Mouse (Mus musculus): ENCODE results near the gene Efhd2.

The Efhd2 gene

GRCm38 (mm10) chr4:141874601-141875460 lies at the start of gene Efhd2:
Efhd2 (minus strand) TSS chr4:141874920.
- peak; percentile 90 for DNase-seq

DNA sequence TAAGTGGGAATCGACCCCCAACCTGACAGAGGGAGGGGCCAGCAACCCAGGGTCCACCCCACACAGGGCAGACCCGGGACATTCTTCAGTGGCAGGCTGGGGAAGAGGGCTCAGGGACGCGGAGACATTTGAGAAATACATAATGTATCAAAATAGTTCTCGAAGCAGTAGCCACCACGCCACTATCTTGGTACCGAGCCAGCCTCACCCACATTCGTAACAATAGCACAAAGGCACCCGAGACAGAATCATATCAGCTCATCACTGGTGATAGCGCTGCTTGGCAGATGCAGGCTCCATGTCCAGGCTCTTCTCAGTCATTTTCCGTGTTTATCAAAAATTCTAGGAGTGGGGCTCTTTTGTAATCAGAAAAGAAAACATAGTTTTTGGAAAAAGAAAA lies 49.2 kb upstream of the Efhd2 start:
- DNase-seq, result no peak

DNA sequence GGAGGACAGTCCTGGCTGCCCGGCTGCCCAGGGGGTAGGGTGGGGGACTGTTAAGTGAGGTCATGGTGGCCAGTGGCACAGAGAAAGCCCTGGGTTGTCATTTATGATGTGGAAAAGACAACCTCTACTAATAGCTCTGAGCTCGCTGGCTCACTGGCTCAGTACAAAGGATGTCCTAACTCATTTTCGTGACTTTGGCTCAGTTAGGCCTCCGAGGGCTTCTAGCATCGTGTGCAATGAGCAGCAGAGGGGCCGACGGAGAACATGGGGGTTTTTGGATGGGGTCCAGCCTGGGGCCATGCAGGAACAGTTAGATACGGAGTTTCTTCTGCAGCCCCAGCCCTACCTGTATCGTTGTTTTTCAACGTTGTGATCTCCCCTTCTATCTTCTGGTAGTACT lies 45.7 kb upstream of the Efhd2 start:
- DNase-seq, result no peak

DNA sequence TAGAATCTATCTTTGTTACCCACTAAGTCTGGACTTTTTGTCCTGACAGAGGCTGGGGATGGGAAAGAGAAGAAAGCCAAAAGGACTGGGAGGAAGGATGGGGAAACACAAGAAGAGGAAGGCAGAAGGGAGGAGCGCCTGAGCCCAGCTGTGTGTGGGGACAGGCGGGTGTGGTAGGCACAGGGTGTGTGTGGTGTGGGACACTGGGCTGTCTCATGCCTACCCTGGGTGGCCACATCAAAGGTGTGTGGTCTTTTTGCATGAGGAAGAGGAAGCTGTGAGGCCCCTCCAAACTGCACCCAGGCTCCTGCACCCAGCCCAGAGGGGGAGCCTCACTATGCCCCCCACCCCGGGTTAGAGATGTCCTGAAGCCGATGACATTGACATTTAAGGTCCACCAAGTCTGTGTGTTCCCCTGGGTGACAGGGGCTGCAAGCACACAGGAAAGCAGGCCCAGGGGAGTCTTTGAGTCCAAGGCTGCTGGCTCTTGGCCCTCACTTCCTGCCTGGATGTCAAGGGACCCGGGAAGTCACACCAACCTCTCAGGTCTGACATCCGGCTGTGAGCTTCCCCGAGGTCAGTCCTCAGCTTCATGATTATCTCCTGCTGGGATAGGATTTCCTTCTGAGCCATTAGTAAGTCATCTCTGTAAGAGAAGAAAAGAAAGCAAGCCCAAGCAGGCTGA lies 43.2 kb upstream of the Efhd2 start:
- peak; percentile 35 for DNase-seq

DNA sequence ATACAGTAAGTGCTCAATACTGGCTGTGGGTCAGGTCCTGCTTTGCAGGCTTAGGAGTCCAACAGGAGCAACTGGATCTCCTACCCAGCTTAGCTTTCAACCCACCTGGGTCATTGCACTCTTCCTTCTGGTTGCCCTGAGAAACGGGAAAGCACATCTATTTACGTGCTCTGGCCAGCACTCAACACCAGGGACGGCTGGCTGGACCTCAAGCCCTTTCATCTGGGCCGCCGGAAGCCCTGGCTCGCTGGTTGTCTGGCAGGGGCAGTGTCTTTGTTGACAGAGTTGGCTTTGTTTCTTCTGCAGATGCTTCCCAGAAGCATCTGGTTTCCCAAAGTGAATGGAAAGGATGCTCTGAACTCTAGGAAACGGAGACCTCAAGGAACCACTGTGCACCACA lies 39.3 kb upstream of the Efhd2 start:
- DNase-seq, result peak; percentile 77

GRCm38 (mm10) chr4:141913201-141913993 lies 38.7 kb upstream of the Efhd2 start:
- DNase-seq, result peak; percentile 81

DNA sequence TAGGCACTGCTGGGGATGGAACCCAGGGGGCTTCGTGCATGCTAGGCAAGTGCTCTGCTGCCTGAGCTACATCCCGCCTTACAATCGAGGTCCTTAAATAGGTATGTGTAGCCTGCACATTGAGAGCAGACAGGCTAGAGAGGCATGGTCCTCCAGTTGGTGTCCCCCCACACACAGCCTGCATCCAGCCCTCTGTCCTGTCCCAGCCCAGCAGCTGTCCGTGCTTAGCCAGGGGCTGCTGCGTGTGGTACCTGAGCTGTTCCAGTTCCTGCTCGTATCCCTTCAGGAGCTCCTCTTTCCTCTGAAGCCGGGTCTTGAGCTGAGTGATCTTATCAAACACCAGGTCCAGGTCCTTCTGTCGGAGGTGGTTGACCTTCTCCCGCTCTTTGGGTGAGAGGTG lies 30.0 kb upstream of the Efhd2 start:
- no peak for DNase-seq

GRCm38 (mm10) chr4:141902479-141902858 lies 27.7 kb upstream of the Efhd2 start:
- DNase-seq, result no peak

GRCm38 (mm10) chr4:141901711-141902478 lies 27.2 kb upstream of the Efhd2 start:
- no peak for DNase-seq

DNA sequence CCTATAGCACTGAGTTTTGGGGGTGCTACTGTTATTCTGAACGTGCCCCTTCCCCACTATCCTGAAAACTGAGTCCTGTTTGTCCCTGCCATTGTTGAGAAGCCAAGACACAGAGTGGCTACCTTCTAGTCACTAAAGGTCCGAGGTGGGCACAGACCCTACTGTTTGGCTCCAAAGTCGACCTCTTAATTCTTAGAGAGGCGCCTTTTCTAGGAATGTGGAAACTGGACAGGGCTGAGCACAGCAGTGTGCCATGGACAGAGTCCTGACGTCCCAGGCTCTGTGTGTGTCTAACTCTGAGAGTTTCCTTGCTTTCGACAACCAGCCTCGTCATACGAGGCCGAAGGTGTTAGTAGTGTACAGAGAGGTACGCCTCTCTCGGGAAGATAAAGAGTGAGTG lies 25.7 kb upstream of the Efhd2 start:
- no peak for DNase-seq

DNA sequence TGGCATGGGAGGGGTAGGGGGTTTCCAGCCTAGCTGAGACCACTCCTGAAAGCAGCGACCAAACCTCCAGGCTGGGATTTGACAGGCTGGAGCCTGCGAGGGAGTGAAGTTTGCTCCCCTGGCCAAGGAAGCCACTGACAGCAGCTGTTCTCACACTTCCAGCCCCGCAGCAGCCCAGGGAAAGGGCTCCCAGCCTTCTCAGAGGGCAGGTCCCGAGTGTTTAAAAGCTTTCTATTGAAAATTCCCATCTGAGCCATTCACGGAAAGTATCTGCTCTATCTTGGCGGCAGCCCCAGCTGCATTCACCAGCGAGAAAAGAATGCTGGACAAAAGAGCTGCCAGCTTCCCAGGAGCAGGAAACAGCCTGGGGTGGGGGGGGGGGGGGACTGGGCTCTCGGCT lies 25.2 kb upstream of the Efhd2 start:
- peak; percentile 63 for DNase-seq

DNA sequence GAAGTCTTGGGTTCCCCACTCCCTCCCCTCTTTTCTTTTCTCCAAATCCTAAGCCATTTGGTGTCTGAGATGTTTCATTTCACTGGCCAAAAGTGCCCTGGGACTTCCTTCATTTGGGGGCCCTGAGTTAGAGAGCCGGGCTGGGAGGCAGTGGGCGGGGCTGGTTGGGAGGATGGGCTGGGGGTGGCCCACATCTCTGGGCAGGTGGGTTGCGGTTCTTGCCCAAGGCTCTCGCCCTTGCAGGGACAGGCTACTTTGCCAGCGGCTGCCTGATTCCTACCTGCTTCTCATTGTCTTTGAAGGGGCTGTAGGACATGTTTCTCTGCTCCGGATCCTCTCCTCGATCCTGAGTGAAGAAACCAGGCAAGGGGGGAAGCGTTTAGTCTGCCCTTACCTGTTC lies 24.2 kb upstream of the Efhd2 start:
- no peak for DNase-seq

DNA sequence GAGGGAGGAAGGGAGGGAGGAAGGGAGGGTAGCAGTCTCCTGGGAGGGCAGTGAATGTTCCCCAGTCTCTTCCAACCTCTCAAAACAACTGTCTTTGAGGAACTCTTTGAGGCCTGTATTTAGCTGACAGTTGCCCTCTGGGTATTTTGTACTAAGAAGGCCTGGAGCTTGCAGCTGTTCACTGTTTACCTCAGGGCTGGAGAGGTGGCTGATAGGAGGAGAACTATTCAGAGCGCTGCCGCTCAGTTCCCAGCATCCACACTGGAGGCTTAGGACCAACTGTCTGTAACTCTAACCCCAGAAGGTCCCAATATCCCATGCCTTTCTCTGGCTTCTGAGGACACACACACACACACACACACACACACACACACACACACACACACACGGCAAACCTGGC lies 23.1 kb upstream of the Efhd2 start:
- DNase-seq, result no peak

DNA sequence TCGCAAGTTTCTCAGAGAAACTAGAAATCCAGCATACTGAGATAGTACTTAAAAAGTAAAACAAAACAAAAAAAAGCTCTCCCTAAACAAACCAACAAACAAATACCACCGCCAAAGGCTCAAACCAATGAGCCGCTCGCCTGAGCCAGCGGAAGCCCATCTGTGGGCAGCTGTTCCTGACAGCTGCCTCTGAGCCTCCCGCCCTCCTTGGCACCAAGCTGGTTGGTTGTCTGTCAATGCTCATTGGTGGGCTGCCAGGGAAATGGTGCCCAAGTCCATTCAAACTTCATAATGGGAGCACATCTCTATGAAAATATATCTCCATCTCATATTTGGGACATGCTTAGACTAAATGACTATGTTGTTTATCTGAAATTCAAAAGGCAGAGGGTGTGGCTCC lies 22.5 kb upstream of the Efhd2 start:
- DNase-seq, result peak; percentile 35

GRCm38 (mm10) chr4:141895772-141896171 lies 21.1 kb upstream of the Efhd2 start:
- DNase-seq, result peak; percentile 69

DNA sequence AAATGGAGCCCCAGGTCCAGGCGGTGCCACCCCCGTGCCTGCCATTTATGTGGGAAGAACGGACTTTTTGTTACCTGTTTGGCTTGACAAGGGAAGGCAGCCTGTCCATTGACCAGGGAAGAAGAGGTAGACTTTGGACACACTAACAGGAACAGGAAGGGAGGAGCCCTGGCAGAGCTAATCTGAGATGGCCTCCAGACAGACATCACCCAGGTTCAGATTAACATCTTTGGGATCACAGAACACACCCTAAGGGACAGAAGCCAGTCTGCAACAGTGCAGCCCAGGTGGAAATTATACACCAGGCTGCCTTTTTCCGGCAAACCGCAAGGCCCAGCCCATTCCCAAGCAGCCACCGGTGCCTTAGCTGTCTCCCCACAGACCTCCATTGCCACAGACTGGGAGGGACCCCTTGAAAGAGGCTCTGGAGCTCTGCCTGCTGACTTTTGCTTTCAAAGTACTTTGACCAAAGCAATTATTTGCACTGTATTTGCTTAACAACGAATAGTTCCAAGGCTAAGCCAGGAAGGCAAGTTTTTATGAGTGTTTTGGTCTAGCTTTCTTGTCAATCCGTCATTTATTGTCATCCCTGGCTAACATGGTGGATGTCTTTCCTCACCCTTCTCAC lies 18.6 kb upstream of the Efhd2 start:
- DNase-seq, result no peak

DNA sequence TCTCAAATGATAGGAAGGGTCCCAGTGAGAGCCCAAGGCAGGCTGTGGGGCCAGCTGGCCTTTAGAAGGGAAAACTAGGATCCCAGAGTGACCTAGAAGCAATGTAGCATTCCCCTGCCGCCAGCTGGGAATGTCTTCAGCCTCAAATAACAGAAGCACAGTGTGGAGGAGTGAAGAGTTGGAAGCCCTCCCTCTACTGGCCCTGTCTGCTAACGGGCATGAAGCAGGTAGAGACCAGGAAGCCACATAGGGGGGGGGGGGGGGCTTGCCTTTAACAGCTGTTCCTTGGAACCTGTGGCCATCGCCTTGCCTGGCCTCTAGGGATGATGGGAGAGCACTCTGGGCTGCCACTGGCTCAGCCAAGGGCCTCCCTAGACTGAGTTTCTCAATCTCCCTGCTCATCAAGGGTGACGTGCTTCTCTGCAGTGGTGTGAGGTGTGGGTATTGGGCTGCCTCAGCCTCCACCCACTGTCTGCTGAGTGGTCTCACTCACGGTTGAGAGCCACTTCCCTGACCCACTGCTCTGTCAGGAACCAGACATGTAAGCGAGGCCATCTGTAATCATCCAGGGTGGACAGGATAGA lies 11.8 kb upstream of the Efhd2 start:
- no peak for DNase-seq

DNA sequence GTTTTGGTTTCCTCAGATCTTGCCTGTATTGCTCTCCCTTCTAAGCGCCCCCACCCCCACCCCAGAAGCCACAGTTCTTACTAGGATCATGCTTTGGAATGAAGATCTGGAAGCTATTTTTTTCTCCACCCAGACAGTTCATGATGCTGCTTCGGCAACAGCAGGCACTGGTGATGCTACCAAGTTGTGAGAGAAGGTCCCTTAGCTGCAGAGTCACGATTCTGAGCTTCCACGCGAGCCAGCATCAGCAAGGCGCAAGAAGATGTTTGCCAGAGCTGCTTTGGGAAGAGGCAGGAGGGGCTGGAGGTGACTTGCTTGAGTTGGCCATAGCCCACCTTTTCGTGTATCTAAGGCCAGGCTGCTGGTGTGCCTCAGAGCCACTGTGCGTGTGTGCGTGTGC lies 10.7 kb upstream of the Efhd2 start:
- DNase-seq, result no peak

- no peak for DNase-seq
These were observed 8.1 kb upstream of the Efhd2 start for GRCm38 (mm10) chr4:141882858-141883257.

GRCm38 (mm10) chr4:141881950-141882349 lies 7.2 kb upstream of the Efhd2 start:
- no peak for DNase-seq

DNA sequence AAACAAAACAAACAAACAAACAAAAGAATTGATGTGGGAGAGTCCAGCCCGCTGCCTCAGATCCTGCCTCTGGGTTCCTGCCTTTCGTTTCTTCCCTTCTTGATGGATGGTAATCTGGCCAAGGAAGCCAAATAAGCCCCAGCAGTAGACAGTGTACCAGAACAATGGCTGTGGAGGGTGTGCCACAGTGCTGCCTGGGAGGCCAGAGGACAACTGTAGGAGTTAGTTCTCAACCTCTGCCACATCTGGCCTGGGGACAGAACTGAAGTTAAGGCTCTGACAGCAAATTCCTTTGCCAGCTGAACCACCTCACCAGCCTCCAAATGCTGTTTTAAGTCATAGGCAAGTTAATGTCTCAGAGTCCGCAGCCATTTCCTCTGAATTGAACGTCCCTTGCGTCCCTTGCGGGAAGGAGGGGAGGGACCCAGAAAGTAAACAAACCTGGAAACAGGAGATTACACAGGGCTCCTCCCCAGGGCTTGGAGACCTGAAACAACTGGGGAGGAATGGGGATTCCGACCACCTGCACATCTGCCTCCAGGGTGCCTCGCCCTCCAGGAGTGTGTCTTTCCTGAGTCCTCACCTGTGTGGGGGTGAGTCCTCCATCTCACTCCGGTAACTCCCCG lies 6.7 kb upstream of the Efhd2 start:
- DNase-seq, result no peak

All from kidney, postnatal 10 days (tissue).